Mouse (Mus musculus) heart, embryonic 11.5 days (tissue): ENCODE data around the gene Slc17a6. TPM values are rescaled to one million over a fixed set of nuclear protein-coding genes. Genes with fewer than 3 reads are reported as not detected.

ENCODE experiments used
- ATAC-seq: fragments of 200-750 bp; cut with Nextera tagmentation; replicated peaks from 2 replicates; pipeline ENCODE4 v1.8.0; 2017; ENCODE audit warnings: moderate library complexity; ENCODE audit not compliant: insufficient number of reproducible peaks, low FRiP score, low TSS enrichment
- H3K27ac ChIP-seq: fragments of 300-500 bp; sonication (generic); 2 replicates; pipeline ENCODE4 v1.5.1; 2014; ENCODE audit warnings: mild to moderate bottlenecking, low read depth, low read length
- H3K27me3 ChIP-seq: fragments of 300-500 bp; sonication (generic); 2 replicates; pipeline ENCODE4 v1.6.1; 2014; ENCODE audit warnings: mild to moderate bottlenecking, low read length, mixed read lengths; ENCODE audit not compliant: control insufficient read depth, insufficient read depth
- H3K36me3 ChIP-seq: fragments of 300-500 bp; sonication (generic); 2 replicates; pipeline ENCODE4 v1.6.1; 2014; ENCODE audit warnings: mild to moderate bottlenecking, low read length, moderate library complexity, mixed read lengths; ENCODE audit not compliant: control insufficient read depth, insufficient read depth
- H3K4me1 ChIP-seq: fragments of 300-500 bp; sonication (generic); 2 replicates; pipeline ENCODE4 v1.6.1; 2014; ENCODE audit warnings: low read length; ENCODE audit not compliant: control insufficient read depth, insufficient read depth
- H3K4me2 ChIP-seq: fragments of 300-500 bp; sonication (generic); 2 replicates; pipeline ENCODE4 v1.6.1; 2014; ENCODE audit warnings: mild to moderate bottlenecking, moderate library complexity
- H3K4me3 ChIP-seq: fragments of 300-500 bp; sonication (generic); 2 replicates; pipeline ENCODE4 v1.5.1; 2014; ENCODE audit warnings: low read depth, low read length
- H3K9ac ChIP-seq: fragments of 300-500 bp; sonication (generic); 2 replicates; pipeline ENCODE4 v1.6.1; 2014; ENCODE audit warnings: mild to moderate bottlenecking, low read depth, low read length, moderate library complexity
- H3K9me3 ChIP-seq: fragments of 300-500 bp; sonication (generic); replicated peaks from 2 replicates; pipeline ENCODE4 v1.6.1; 2016; ENCODE audit warnings: low read length; ENCODE audit not compliant: control insufficient read depth
- WGBS: fragments of 180-500 bp; shearing (Covaris S2); extraction: QIAGEN DNeasy Blood & Tissue Kit; methylation state at CpG from one replicate; pipeline ENCODE4 v1.1.7; 2014; ENCODE audit not compliant: insufficient replicate concordance; 5-methylcytosine and 5-hydroxymethylcytosine counted together
- polyA plus RNA-seq: library from polyadenylated mRNA; unstranded; fragments of >200 nt; fragmentation: Nextera tagmentation; extraction: Ambion mirVana; gene quantifications from 2 replicates; pipeline ENCODE4 v1.2.1, GENCODE M21; 2014

Slc17a6 gene
- polyA plus RNA-seq: not detected in 2 replicates

- Histone ChIP-seq H3K4me2 (no peak within 1 kb of the TSS), H3K27ac (no peak within 1 kb of the TSS), H3K27me3 (peaks cover 48% of the 10 kb centered on the region), H3K9me3 (no peaks in the 10 kb centered on the region), H3K36me3 (no peaks in the 10 kb centered on the region), H3K4me3 (no peak within 1 kb of the TSS), H3K4me1 (no peaks in the 10 kb centered on the region), H3K9ac (no peak within 1 kb of the TSS)
- WGBS: under 1% methylated on average over 23 of the region's 23 CpGs
- no peak for ATAC-seq
Observed at GRCm38 (mm10) chr7:51621694-51622145, at the start of gene Slc17a6. TSS of gene Slc17a6 (plus strand) at chr7:51622006.

- H3K9me3 ChIP-seq: no peaks in the 10 kb centered on the region
- H3K27ac ChIP-seq: no peak overlapping the region
- H3K4me2 ChIP-seq: no peak overlapping the region
- H3K4me1 ChIP-seq: no peaks in the 10 kb centered on the region
- no peak overlapping the region for H3K4me3 ChIP-seq
- ATAC-seq: no peak
- H3K27me3 ChIP-seq: no peaks in the 10 kb centered on the region
- 72% methylated on average over 4 of the region's 4 CpGs for WGBS
- no peak overlapping the region for H3K9ac ChIP-seq
- no peaks in the 10 kb centered on the region for H3K36me3 ChIP-seq
Observed at GRCm38 (mm10) chr7:51600021-51600420, 21.8 kb upstream of the Slc17a6 start.

GRCm38 (mm10) chr7:51603741-51604140 is 18.1 kb upstream of the Slc17a6 start:
- Histone ChIP-seq H3K4me2 (no peak overlapping the region), H3K4me1 (no peaks in the 10 kb centered on the region), H3K9ac (no peak overlapping the region), H3K9me3 (no peaks in the 10 kb centered on the region), H3K4me3 (no peak overlapping the region), H3K27ac (no peak overlapping the region), H3K36me3 (no peaks in the 10 kb centered on the region), H3K27me3 (no peaks in the 10 kb centered on the region)
- ATAC-seq: no peak
- 84% methylated on average over 12 of the region's 12 CpGs for WGBS

- H3K4me2 ChIP-seq: no peak overlapping the region
- H3K9me3 ChIP-seq: no peaks in the 10 kb centered on the region
- H3K9ac ChIP-seq: no peak overlapping the region
- H3K4me1 ChIP-seq: no peaks in the 10 kb centered on the region
- H3K4me3 ChIP-seq: no peak overlapping the region
- no peaks in the 10 kb centered on the region for H3K36me3 ChIP-seq
- no peaks in the 10 kb centered on the region for H3K27me3 ChIP-seq
- 35% methylated on average over 5 of the region's 5 CpGs for WGBS
- H3K27ac ChIP-seq: no peak overlapping the region
- ATAC-seq: no peak
Observed at GRCm38 (mm10) chr7:51614404-51614803, 7.4 kb upstream of the Slc17a6 start.

- ATAC-seq: no peak
- Histone ChIP-seq H3K4me1 (no peaks in the 10 kb centered on the region), H3K9me3 (no peaks in the 10 kb centered on the region), H3K4me3 (no peak overlapping the region), H3K36me3 (no peaks in the 10 kb centered on the region), H3K27ac (no peak overlapping the region), H3K27me3 (peaks cover 16% of the 10 kb centered on the region), H3K9ac (no peak overlapping the region), H3K4me2 (no peak overlapping the region)
Observed at GRCm38 (mm10) chr7:51617941-51618340, 3.9 kb upstream of the Slc17a6 start.

DNA sequence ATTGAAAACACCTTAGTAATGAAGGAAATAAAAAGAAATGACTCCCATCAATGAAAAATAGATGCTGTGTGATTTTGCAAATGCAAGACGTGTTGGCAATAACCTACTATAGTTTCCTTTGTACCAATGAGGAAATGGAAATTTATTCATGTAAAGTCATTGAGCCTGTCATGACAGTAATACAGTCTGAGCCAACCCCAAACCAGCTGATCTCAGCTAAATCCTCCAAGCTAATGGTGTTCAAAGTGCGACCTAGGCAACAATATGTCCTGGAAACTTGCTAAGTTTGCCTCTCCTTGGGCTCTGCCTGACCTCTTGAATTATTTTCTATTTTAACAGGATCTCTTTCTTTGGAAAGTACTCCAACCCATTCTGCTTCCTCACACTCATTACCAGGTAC is 3.4 kb upstream of the Slc17a6 start:
- Histone ChIP-seq H3K9me3 (no peaks in the 10 kb centered on the region), H3K36me3 (no peaks in the 10 kb centered on the region), H3K4me2 (no peak overlapping the region), H3K27ac (no peak overlapping the region), H3K9ac (no peak overlapping the region), H3K4me3 (no peak overlapping the region), H3K4me1 (no peaks in the 10 kb centered on the region), H3K27me3 (peaks cover 17% of the 10 kb centered on the region)
- WGBS: 29% methylated on average over 2 of the region's 2 CpGs
- ATAC-seq: no peak

DNA sequence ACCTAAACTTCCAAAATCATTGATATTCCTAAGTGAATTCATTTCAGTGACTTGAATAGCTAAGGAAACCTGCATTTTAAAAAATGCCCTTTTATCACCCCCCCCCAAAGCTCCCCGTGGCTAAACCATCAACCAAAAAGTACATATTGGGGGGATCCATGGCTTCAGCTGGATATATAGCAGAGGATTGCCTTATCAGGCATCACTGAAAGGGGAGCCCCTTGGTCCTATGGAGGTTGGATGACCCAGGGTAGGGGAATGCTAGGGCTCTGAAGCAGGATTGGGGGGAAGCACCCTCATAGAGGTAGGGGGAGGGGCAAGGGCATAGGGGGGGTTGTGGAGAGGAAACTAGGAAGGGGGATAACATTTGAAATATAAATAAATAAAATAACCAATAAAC is 1.8 kb upstream of the Slc17a6 start:
- Histone ChIP-seq H3K27ac (no peak overlapping the region), H3K4me1 (no peaks in the 10 kb centered on the region), H3K9ac (no peak overlapping the region), H3K4me3 (no peak overlapping the region), H3K27me3 (peaks cover 33% of the 10 kb centered on the region), H3K9me3 (no peaks in the 10 kb centered on the region), H3K4me2 (no peak overlapping the region), H3K36me3 (no peaks in the 10 kb centered on the region)
- ATAC-seq: no peak
- 26% methylated on average over 1 of the region's 1 CpGs for WGBS

- Histone ChIP-seq H3K4me2 (no peak overlapping the region), H3K27ac (no peak overlapping the region), H3K27me3 (peaks cover 53% of the 10 kb centered on the region), H3K9ac (no peak overlapping the region), H3K4me3 (no peak overlapping the region), H3K36me3 (no peaks in the 10 kb centered on the region), H3K4me1 (no peaks in the 10 kb centered on the region), H3K9me3 (no peaks in the 10 kb centered on the region)
- WGBS: under 1% methylated on average over 18 of the region's 18 CpGs
- no peak for ATAC-seq
Observed at GRCm38 (mm10) chr7:51622196-51622595, 390 bp downstream of the Slc17a6 start.

DNA sequence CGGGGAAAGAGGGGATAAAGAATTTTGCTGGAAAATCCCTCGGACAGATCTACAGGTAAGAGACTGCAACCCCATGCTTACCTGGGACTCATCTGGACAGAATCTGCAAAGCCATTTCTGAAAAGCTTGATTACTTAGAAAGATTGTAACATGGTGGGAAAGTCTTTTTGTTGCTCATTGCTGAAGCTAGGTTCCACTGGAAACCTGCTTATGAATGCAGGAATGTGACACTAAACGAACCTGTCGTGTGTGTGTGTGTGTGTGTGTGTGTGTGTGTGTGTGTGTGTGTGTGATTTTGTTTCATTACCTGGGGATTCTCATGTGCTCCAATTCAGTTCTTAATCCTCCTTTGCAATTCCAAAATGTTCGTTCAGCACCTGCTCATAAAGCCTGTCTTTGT is 860 bp downstream of the Slc17a6 start:
- no peaks in the 10 kb centered on the region for H3K4me1 ChIP-seq
- H3K9me3 ChIP-seq: no peaks in the 10 kb centered on the region
- H3K27ac ChIP-seq: no peak overlapping the region
- 3% methylated on average over 5 of the region's 5 CpGs for WGBS
- H3K36me3 ChIP-seq: no peaks in the 10 kb centered on the region
- peaks cover 58% of the 10 kb centered on the region for H3K27me3 ChIP-seq
- no peak overlapping the region for H3K4me3 ChIP-seq
- H3K4me2 ChIP-seq: no peak overlapping the region
- ATAC-seq: no peak
- H3K9ac ChIP-seq: no peak overlapping the region
